Mouse (Mus musculus) thymus, adult 2 months (tissue): Measurements from ENCODE around the gene 1600014C23Rik. TPM values are rescaled to one million over a fixed set of nuclear protein-coding genes. Genes with fewer than 3 reads are reported as not detected.
A peak's percentile ranks its signal among the peaks of the same experiment; 100 is the strongest.

Source experiments
- DNase-seq: peaks from one replicate; pipeline ENCODE4 v3.0.0; 2021
- H3K27ac ChIP-seq: fragments of 200-500 bp; 2 replicates; pipeline ENCODE4 v1.5.1; 2012; ENCODE audit warnings: low read length, control low read depth; ENCODE audit not compliant: control insufficient read depth, insufficient read depth
- H3K27me3 ChIP-seq: fragments of 200-500 bp; 2 replicates; pipeline ENCODE4 v1.6.1; 2012; ENCODE audit warnings: mild to moderate bottlenecking, low read length, moderate library complexity, mixed read lengths; ENCODE audit not compliant: control insufficient read depth, insufficient read depth
- H3K36me3 ChIP-seq: fragments of 200-500 bp; 2 replicates; pipeline ENCODE4 v1.6.1; 2012; ENCODE audit warnings: mild to moderate bottlenecking, low read length, moderate library complexity; ENCODE audit not compliant: control insufficient read depth, insufficient read depth
- H3K4me1 ChIP-seq: fragments of 200-500 bp; replicated peaks from 2 replicates; pipeline ENCODE4 v1.6.1; 2012; ENCODE audit warnings: low read length; ENCODE audit not compliant: control insufficient read depth, insufficient read depth
- H3K4me3 ChIP-seq: fragments of 200-500 bp; 2 replicates; pipeline ENCODE4 v1.5.1; 2012; ENCODE audit warnings: mild to moderate bottlenecking, low read length, control low read depth, moderate library complexity; ENCODE audit not compliant: control insufficient read depth, insufficient read depth
- CTCF ChIP-seq: fragments of 200-500 bp; IDR thresholded peaks from 2 replicates; pipeline ENCODE4 v1.5.1; 2012; ENCODE audit warnings: mild to moderate bottlenecking, control low read depth, low read length, moderate library complexity, borderline replicate concordance; ENCODE audit not compliant: control insufficient read depth, poor library complexity, insufficient read depth; ENCODE audit errors: extremely low read depth
- POLR2A ChIP-seq: fragments of 200-500 bp; IDR thresholded peaks from 2 replicates; pipeline ENCODE4 v1.6.1; 2012; ENCODE audit warnings: mild to moderate bottlenecking, low read length, control low read depth, moderate library complexity; ENCODE audit not compliant: control insufficient read depth, poor library complexity, insufficient read depth; ENCODE audit errors: extremely low read depth
- WGBS: fragments of 180-500 bp; shearing (Covaris S2); methylation state at CpG from one replicate; pipeline ENCODE4 v1.1.7; 2018; 5-methylcytosine and 5-hydroxymethylcytosine counted together
- polyA plus RNA-seq: library from polyadenylated mRNA; depleted of rRNA; stranded (reverse); fragments of >200 nt; gene quantifications from 2 replicates; pipeline ENCODE4 v1.2.3, GENCODE M21; 2012; rRNA removed

1600014C23Rik gene
- polyA plus RNA-seq, 1 experiment = not detected

DNA sequence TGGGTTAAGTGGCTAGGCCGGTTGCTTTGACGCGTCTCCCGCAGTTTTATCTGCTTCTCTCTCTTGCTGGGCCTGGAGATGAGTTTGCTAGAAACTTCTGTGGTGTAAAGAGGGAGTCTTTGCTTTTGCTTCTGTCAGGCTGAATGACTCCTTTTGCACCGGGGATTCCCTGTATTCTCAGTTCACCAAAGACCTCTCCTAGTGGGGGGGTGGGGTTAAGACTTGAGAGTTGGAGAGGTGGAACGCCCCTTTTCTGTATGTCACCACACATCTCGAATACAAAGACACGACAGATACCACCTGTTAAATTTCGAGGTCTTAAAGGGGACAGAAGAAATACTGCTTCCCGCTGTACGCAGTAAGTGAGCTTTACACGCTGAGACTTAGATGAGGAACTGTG lies 46.9 kb downstream of the 1600014C23Rik start, which contains the start of gene Tmem63b:
TSS of gene Tmem63b (minus strand) at position 190 of the 400 bp plus-strand sequence.
- WGBS = 1% methylated on average over 12 of the region's 12 CpGs
- H3K27ac ChIP-seq = peak within 1 kb of the TSS; percentile 58; the same call in 1 of the 2 replicates
- H3K4me3 ChIP-seq = peak within 1 kb of the TSS; percentile 78
- no peak for TF ChIP-seq CTCF
- DNase-seq = no peak
- H3K4me1 ChIP-seq = peaks cover 16% of the 10 kb centered on the region
- no peaks in the 10 kb centered on the region for H3K27me3 ChIP-seq
- no peaks in the 10 kb centered on the region for H3K36me3 ChIP-seq

DNA sequence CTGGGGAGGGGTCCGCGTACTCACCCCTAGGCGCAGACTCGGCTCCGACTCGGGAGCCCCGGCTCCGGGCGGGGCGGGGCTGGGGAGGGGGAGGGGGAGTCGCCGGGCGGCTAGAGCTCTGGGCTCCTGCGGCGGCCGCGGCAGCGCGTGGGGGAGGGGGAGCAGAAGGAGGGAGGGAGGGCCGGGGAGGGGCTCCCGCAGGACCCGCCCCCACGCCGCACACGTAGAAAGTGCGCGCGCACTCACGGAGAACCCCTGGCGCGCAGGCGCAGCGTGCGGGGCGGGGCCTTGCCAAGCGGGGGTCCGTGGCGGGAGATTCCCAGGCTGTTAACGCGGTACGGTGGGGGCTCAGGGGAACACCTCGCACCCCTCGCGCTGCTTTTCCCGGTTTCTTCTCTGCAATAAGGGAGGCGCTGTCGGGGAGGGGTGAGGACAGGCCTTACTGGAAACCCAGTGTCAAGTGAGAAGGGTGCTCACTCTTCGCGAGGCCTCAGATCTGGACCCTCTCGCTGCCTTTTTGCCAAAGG lies 47.5 kb downstream of the 1600014C23Rik start, which contains the start of gene Mrpl14:
TSS of gene Mrpl14 (plus strand) at position 230 of the 527 bp plus-strand sequence.
- peak; percentile 91 for DNase-seq
- Histone ChIP-seq H3K27ac (peak within 1 kb of the TSS; percentile 58; the same call in 1 of the 2 replicates), H3K4me1 (peaks cover 16% of the 10 kb centered on the region), H3K36me3 (no peaks in the 10 kb centered on the region), H3K4me3 (peak within 1 kb of the TSS; percentile 78), H3K27me3 (no peaks in the 10 kb centered on the region)
- WGBS = under 1% methylated on average over 41 of the region's 50 CpGs
- TF ChIP-seq POLR2A (peak; percentile 62; the same call in 1 of the 2 replicates), CTCF (no peak)

DNA sequence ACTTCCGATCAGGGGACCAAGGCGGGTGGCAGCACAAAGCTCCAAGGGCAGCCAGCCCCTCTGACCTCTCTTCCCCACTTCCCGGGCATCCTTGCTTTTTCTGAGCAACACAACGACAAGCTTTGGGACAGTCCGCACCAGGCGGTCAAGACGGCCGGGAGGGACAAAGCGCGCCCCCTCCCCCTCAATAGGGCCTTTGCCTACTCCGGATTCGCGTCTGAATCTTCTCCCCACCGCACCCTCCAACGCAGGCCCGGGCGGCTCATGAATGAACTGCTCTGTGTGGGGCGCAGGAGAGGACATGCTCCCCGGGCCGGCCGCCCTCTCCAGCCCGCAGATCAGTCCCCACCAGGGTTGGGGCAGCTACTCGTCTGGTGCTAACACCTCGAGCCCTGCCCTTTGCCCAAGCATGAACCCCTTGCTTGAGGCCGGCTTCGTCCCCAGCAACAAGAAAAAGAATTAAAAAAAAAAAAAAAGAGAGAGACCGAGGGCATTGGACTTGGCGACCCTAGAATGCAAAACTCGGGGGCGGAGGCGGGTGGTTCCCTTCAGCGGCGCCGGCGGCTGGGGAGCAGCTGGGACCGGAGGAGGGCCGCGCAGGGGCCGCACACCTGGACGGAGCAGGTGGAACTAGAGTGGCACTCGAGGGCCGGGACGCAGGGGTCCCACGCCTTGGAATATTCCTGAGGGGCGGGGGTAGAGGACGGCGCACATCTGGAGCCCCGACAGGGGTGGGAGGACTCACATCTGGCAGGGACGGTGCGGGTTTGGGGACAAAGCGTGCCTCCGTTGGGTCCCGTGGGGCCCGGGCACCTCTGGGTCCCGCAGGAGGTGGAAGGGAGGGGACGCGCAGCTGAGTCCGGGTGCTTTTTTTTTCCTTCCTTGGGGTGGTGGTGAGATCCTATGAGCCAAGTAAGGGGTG lies 48.2 kb downstream of the 1600014C23Rik start:
- H3K4me3 ChIP-seq = peak overlapping the region; percentile 78
- WGBS = 3% methylated on average over 58 of the region's 58 CpGs
- DNase-seq = peak; percentile 47
- peaks cover 16% of the 10 kb centered on the region for H3K4me1 ChIP-seq
- no peaks in the 10 kb centered on the region for H3K36me3 ChIP-seq
- TF ChIP-seq POLR2A = 0 out of 2 replicates have a peak, but pooled peaks have one; percentile 6
- TF ChIP-seq CTCF = no peak
- no peak overlapping the region for H3K27ac ChIP-seq
- no peaks in the 10 kb centered on the region for H3K27me3 ChIP-seq

DNA sequence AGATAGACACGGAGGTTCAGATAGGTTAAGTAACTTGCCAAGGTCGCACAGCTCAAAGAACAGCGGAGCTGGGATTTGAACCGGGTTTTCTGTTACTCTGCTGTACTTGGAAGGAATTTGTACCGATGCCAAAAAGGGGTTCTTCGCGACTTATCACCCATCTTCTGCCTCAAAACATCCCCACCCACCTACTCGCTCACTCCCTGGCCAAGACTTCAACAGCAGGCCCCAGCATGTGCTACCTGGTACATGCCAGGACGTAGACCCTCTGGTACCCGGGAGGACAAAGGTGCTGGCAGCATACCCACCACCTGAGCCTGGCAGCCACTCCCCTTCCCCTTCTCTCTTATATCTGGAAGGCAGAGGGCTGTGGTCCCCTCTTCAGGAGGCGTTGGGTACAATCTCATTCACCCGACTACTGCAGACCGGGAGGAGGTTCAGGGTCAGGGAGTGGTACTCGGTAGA lies 48.9 kb downstream of the 1600014C23Rik start:
- no peaks in the 10 kb centered on the region for H3K36me3 ChIP-seq
- H3K4me3 ChIP-seq = peak overlapping the region; percentile 78
- H3K27me3 ChIP-seq = no peaks in the 10 kb centered on the region
- peaks cover 16% of the 10 kb centered on the region for H3K4me1 ChIP-seq
- DNase-seq = peak; percentile 11
- 71% methylated on average over 14 of the region's 14 CpGs for WGBS
- TF ChIP-seq CTCF = no peak
- TF ChIP-seq POLR2A = no peak
- H3K27ac ChIP-seq = no peak overlapping the region

Other genes starting within 250 kb of the 1600014C23Rik start
- 70.9 and 78.7 TPM in 2 replicates for gene Aars2, start 227.0 kb downstream of the 1600014C23Rik start, polyA plus RNA-seq
- gene Tcte1, start 210.4 kb downstream of the 1600014C23Rik start, polyA plus RNA-seq = 0.87 and 1.2 TPM in 2 replicates
- 44.6 and 65.5 TPM in 2 replicates for gene Tmem151b, start 184.2 kb downstream of the 1600014C23Rik start, polyA plus RNA-seq
- 64.5 and 77.4 TPM in 2 replicates for gene Nfkbie, start 178.1 kb downstream of the 1600014C23Rik start, polyA plus RNA-seq
- 135 and 137 TPM in 2 replicates for gene Slc35b2, start 170.0 kb downstream of the 1600014C23Rik start, polyA plus RNA-seq
- 455 and 506 TPM in 2 replicates for gene Hsp90ab1, start 160.6 kb downstream of the 1600014C23Rik start, polyA plus RNA-seq
- gene Slc29a1, start 134.2 kb downstream of the 1600014C23Rik start, polyA plus RNA-seq = 358 and 385 TPM in 2 replicates
- 0.61 and 1.3 TPM in 2 replicates for gene Mymx, start 131.7 kb downstream of the 1600014C23Rik start, polyA plus RNA-seq
- 0.09 and 0.11 TPM in 2 replicates for gene Capn11, start 74.5 kb downstream of the 1600014C23Rik start, polyA plus RNA-seq
- gene Mrpl14, start 47.5 kb downstream of the 1600014C23Rik start, polyA plus RNA-seq = 164 and 173 TPM in 2 replicates
- gene Tmem63b, start 46.9 kb downstream of the 1600014C23Rik start, polyA plus RNA-seq = 119 TPM in 2 replicates